Mouse (Mus musculus) heart, postnatal 0 days (tissue): ENCODE results near the gene Sars. TPM values are rescaled to one million over a fixed set of nuclear protein-coding genes. Genes with fewer than 3 reads are reported as not detected.
A peak's percentile ranks its signal among the peaks of the same experiment; 100 is the strongest.

Experiments used
- ATAC-seq: fragments of 200-750 bp; cut with Nextera tagmentation; 2 replicates; pipeline ENCODE4 v1.8.0; 2017; ENCODE audit warnings: low read depth, moderate number of reproducible peaks, moderate library complexity; ENCODE audit not compliant: insufficient read depth
- DNase-seq: peaks from one replicate; pipeline ENCODE4 v3.0.0-alpha.2; 2016; ENCODE audit warnings: low spot score
- H3K27ac ChIP-seq: fragments of 300-500 bp; sonication (generic); 2 replicates; pipeline ENCODE4 v1.5.1; 2014; ENCODE audit warnings: low read depth, mild to moderate bottlenecking
- H3K27me3 ChIP-seq: fragments of 300-500 bp; sonication (generic); 2 replicates; pipeline ENCODE4 v1.6.1; 2014; ENCODE audit warnings: low read length, mixed read lengths; ENCODE audit not compliant: control insufficient read depth, insufficient read depth
- H3K36me3 ChIP-seq: fragments of 300-500 bp; sonication (generic); replicated peaks from 2 replicates; pipeline ENCODE4 v1.6.1; 2014; ENCODE audit warnings: low read length, mixed read lengths; ENCODE audit not compliant: control insufficient read depth, insufficient read depth
- H3K4me1 ChIP-seq: fragments of 300-500 bp; sonication (generic); 2 replicates; pipeline ENCODE4 v1.6.1; 2014; ENCODE audit warnings: antibody characterized with exemption; ENCODE audit not compliant: control insufficient read depth, insufficient read depth
- H3K4me2 ChIP-seq: fragments of 300-500 bp; sonication (generic); 2 replicates; pipeline ENCODE4 v1.6.1; 2014; ENCODE audit warnings: low read depth, mild to moderate bottlenecking, low read length, moderate library complexity
- H3K4me3 ChIP-seq: fragments of 300-500 bp; sonication (generic); 2 replicates; pipeline ENCODE4 v1.5.1; 2014; ENCODE audit warnings: low read depth, low read length
- H3K9ac ChIP-seq: fragments of 300-500 bp; sonication (generic); replicated peaks from 2 replicates; pipeline ENCODE4 v1.6.1; 2014; ENCODE audit warnings: low read depth, low read length, mixed read lengths
- H3K9me3 ChIP-seq: fragments of 300-500 bp; sonication (generic); replicated peaks from 2 replicates; pipeline ENCODE4 v1.6.1; 2016; ENCODE audit warnings: low read length; ENCODE audit not compliant: control insufficient read depth
- CTCF ChIP-seq: IDR thresholded peaks from 2 replicates; pipeline ENCODE4 v1.5.1; 2016; ENCODE audit warnings: antibody characterized with exemption, control low read depth, low read depth
- EP300 ChIP-seq: IDR thresholded peaks from 2 replicates; pipeline ENCODE4 v1.6.1; 2016; ENCODE audit warnings: antibody characterized with exemption, low read depth
- WGBS: fragments of 180-500 bp; shearing (Covaris S2); extraction: QIAGEN DNeasy Blood & Tissue Kit; methylation state at CpG from one replicate; pipeline ENCODE4 v1.1.7; 2014; 5-methylcytosine and 5-hydroxymethylcytosine counted together
- polyA plus RNA-seq: library from polyadenylated mRNA; unstranded; fragments of >200 nt; fragmentation: Nextera tagmentation; extraction: Ambion mirVana; gene quantifications from 2 replicates; pipeline ENCODE4 v1.2.1, GENCODE M21; 2015
- total RNA-seq: library from RNA; depleted of rRNA; stranded (reverse); fragments of >200 nt; gene quantifications from 2 replicates; pipeline ENCODE4 v1.2.3, GENCODE M21; 2014; ENCODE audit warnings: low replicate concordance

The Sars gene
- total and polyA plus RNA-seq, 2 experiments from 2014 or later, result 40.3 to 77.7 TPM

GRCm38 (mm10) chr3:108423844-108424801, 20.9 kb downstream of the Sars start:
- Histone ChIP-seq H3K4me3 (no peak overlapping the region), H3K9ac (no peak overlapping the region), H3K4me1 (peaks cover 8% of the 10 kb centered on the region; the same call in 1 of the 2 replicates), H3K4me2 (peak overlapping the region; percentile 43), H3K36me3 (peaks cover 42% of the 10 kb centered on the region), H3K27me3 (0 out of 2 replicates have a peak, but pooled peaks cover 4% of the 10 kb centered on the region), H3K27ac (no peak overlapping the region), H3K9me3 (no peaks in the 10 kb centered on the region)
- ATAC-seq, result peak; percentile 34; the same call in 1 of the 2 replicates
- no peak for DNase-seq
- 22% methylated on average over 11 of the region's 11 CpGs for WGBS
- TF ChIP-seq EP300 (no peak), CTCF (no peak)

- Histone ChIP-seq H3K27ac (no peak overlapping the region), H3K4me2 (no peak overlapping the region), H3K4me1 (peaks cover 8% of the 10 kb centered on the region; the same call in 1 of the 2 replicates), H3K9ac (no peak overlapping the region), H3K9me3 (no peaks in the 10 kb centered on the region), H3K27me3 (0 out of 2 replicates have a peak, but pooled peaks cover 4% of the 10 kb centered on the region), H3K4me3 (no peak overlapping the region), H3K36me3 (peaks cover 31% of the 10 kb centered on the region)
- no peak for TF ChIP-seq EP300
- TF ChIP-seq CTCF, result no peak
- 33% methylated on average over 6 of the region's 6 CpGs for WGBS
- DNase-seq (no peak), ATAC-seq (no peak; the same call in 1 of the 2 replicates)
Observed at GRCm38 (mm10) chr3:108423006-108423405, 22.0 kb downstream of the Sars start.

DNA sequence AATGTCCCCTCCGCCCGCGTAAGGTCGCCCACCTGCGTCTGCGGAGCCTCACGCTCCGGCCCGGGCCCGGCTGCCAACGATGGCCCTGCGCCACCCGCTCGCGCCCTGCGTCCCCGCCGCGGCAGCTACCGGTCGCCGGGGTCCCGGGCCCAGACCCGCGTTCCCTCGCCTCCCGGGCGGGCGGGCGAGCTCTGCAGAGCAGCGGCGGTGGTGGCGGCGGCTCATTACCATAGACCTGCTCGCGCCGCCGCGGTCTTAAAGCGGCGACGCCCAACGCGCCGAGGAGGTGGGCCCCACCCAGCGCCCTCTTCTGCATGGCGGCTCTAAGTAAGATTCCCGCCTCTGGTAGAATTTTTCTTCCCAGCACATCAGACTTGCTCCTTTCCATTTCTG, 29.2 kb downstream of the Sars start:
- WGBS, result 1% methylated on average over 40 of the region's 48 CpGs
- H3K4me2 ChIP-seq, result peak overlapping the region; percentile 100
- H3K4me3 ChIP-seq, result peak overlapping the region; percentile 67
- no peaks in the 10 kb centered on the region; the same call in 1 of the 2 replicates for H3K36me3 ChIP-seq
- H3K9ac ChIP-seq, result peak overlapping the region; percentile 55
- 0 out of 2 replicates have a peak, but pooled peaks cover 10% of the 10 kb centered on the region for H3K9me3 ChIP-seq
- peak; percentile 55 for DNase-seq
- peak; percentile 73 for ATAC-seq
- peaks cover 9% of the 10 kb centered on the region; the same call in 1 of the 2 replicates for H3K4me1 ChIP-seq
- peaks cover 23% of the 10 kb centered on the region for H3K27me3 ChIP-seq
- H3K27ac ChIP-seq, result no peak overlapping the region
- TF ChIP-seq EP300 (no peak), CTCF (no peak)

GRCm38 (mm10) chr3:108414857-108415830, 29.9 kb downstream of the Sars start, which contains the start of gene Celsr2:
Celsr2 (minus strand) TSS chr3:108415552.
- peak within 1 kb of the TSS; percentile 67 for H3K4me3 ChIP-seq
- no peaks in the 10 kb centered on the region; the same call in 1 of the 2 replicates for H3K36me3 ChIP-seq
- H3K27me3 ChIP-seq, result peaks cover 23% of the 10 kb centered on the region
- 0 out of 2 replicates have a peak, but pooled peaks cover 10% of the 10 kb centered on the region for H3K9me3 ChIP-seq
- DNase-seq (no peak), ATAC-seq (peak; percentile 15; the same call in 1 of the 2 replicates)
- peaks cover 9% of the 10 kb centered on the region; the same call in 1 of the 2 replicates for H3K4me1 ChIP-seq
- H3K27ac ChIP-seq, result no peak within 1 kb of the TSS
- H3K4me2 ChIP-seq, result peak within 1 kb of the TSS; percentile 100
- TF ChIP-seq EP300 (no peak), CTCF (no peak)
- 9% methylated on average over 56 of the region's 67 CpGs for WGBS
- peak within 1 kb of the TSS; percentile 55 for H3K9ac ChIP-seq
